Mouse (Mus musculus) bone marrow macrophage, adult 2 months (primary cell): Measurements from ENCODE around the gene Nmu.

Experiments used
- CTCF ChIP-seq: IDR thresholded peaks from 2 replicates; pipeline ENCODE4 v1.5.1; 2012; ENCODE audit warnings: low read depth, mild to moderate bottlenecking, low read length, moderate library complexity
- POLR2A ChIP-seq: IDR thresholded peaks from 2 replicates; pipeline ENCODE4 v1.6.1; 2012; ENCODE audit warnings: mild to moderate bottlenecking, low read depth, low read length, borderline replicate concordance

DNA sequence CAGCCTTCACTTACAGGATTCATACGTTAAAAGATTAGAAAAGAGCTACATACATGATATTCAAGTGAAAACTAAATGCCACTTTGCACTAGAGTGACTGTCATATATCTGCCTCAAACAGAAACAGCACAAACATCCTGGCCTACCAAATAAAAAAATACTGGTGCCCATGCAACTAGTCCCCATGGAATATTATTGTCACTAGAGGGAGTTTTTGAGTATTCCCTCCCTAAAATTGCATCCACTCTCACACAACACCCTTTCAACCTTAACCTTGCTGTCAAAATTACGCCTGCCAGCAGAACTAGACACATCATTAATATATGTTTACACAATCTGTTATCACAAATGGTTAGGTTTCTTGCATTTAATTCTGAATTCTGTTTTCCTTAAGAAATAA lies 61.6 kb downstream of the Nmu start:
- no peak for TF ChIP-seq CTCF
- TF ChIP-seq POLR2A: no peak
